Mouse (Mus musculus): ENCODE data around the gene Abr.

Abr gene

GRCm38 (mm10) chr11:76376425-76376824 lies 245.7 kb downstream of the Abr start:
- DNase-seq (ENCODE audit: low spot score in 2 of 2), result no peak

GRCm38 (mm10) chr11:76374491-76375185 lies 247.5 kb downstream of the Abr start:
- peak in 1 of 2 experiments; percentile 17 for DNase-seq (ENCODE audit: low spot score in 2 of 2)

GRCm38 (mm10) chr11:76372534-76372933 lies 249.6 kb downstream of the Abr start:
- no peak for DNase-seq (ENCODE audit: low spot score in 2 of 2)

- DNase-seq (ENCODE audit: low spot score in 2 of 2), result no peak
These were observed 250.0 kb downstream of the Abr start for GRCm38 (mm10) chr11:76372120-76372519.

- no peak for DNase-seq (ENCODE audit: low spot score in 2 of 2)
These were observed 251.6 kb downstream of the Abr start for GRCm38 (mm10) chr11:76370491-76370890.
